Mouse (Mus musculus) embryonic stem cell, embryonic (primary cell): ENCODE measurements around the gene Naaa.

Source experiments
- CTCF ChIA-PET, 4 experiments: fragments of 300-600 bp in 2 of 4; fragments of 350-600 bp in 2 of 4; sonication (Branson Sonifier 250); formaldehyde crosslinking; loops; one replicate each; lab custom pipeline; 2022; ENCODE audit warnings: inconsistent platforms in 2 of 4; lab: Charles Lee
- POLR2A ChIA-PET, 4 experiments: fragments of 300-600 bp in 2 of 4; fragments of 350-600 bp in 2 of 4; sonication (Branson Sonifier 250); formaldehyde crosslinking; loops; one replicate each; lab custom pipeline; 2022; ENCODE audit warnings: antibody characterized with exemption in 4 of 4, inconsistent platforms in 1 of 4; lab: Charles Lee

Naaa gene

DNA sequence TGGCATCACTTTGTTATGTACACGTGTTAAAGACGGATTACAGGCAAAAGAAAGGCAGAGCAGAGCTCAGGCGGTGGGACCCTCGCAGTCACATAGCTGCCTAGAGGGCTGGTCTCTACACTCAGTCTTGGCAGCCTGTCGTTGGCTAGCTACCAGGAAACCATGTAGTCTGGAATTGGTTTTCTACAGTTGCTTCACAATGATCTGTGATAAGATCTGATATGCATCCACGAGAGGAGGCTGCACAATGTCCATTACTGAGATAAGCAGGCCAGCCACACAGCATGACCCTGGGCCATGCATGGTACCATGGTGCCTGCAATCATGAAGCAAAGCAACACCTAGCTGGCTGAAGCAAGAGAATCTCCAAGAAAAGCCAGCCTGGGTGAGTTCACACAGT, 9.9 kb upstream of the Naaa start:
- CTCF ChIA-PET = no interaction called here
- POLR2A ChIA-PET = interaction anchor here in 1 of 4 experiments (3.2 kb wide), 1 partner anchor 22 kb away, joined by 12 read pairs; the partner anchor contains the start of gene Sdad1

DNA sequence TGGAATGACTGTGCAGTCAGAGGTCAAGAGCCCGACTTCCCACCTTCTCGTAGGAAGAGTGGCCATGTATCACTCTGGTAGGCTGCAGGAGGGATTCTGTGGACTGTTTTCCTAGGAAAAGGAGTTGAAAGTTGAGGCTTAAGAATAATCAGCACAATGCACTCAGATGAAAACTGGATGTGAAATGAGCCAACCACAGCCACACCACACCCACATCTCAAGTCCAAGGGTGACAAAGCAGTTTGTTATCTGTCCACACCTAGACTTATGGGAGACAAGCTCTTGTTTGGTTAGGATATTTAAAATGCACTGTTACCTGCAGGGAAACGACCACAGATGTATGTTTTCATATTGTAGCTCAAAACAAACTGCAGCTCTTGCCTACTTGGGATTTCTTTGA, 5.1 kb upstream of the Naaa start:
- ChIA-PET POLR2A (interaction anchor here in 1 of 4 experiments (0.7 to 1.8 kb wide), 6 partner anchors 12 to 106 kb away, joined by 3 to 8 read pairs (median 3); no protein-coding TSS in a partner anchor), CTCF (interaction anchor here in 1 of 4 experiments (0.7 kb wide), 1 partner anchor 90 kb away, joined by 6 read pairs; no protein-coding TSS in a partner anchor)

GRCm38 (mm10) chr5:92282571-92282970, 4.6 kb upstream of the Naaa start:
- POLR2A ChIA-PET = interaction anchor here in 1 of 4 experiments (0.7 to 1.7 kb wide), 4 partner anchors 12 to 106 kb away, joined by 3 to 5 read pairs (median 4); no protein-coding TSS in a partner anchor
- CTCF ChIA-PET = no interaction called here

- ChIA-PET POLR2A (interaction anchor here in 3 of 4 experiments (0.6 to 3.3 kb wide), 10 partner anchors 9 to 237 kb away, joined by 3 to 10 read pairs (median 5); partner anchors contain the start of gene Ppef2 (in 1 of the 3)), CTCF (interaction anchor here in 2 of 4 experiments (0.6 to 1.6 kb wide), 4 partner anchors 28 to 852 kb away, joined by 3 to 4 read pairs (median 4); no protein-coding TSS in a partner anchor)
Observed at GRCm38 (mm10) chr5:92278942-92279537, 1.1 kb upstream of the Naaa start.

GRCm38 (mm10) chr5:92270496-92270895, 7.5 kb downstream of the Naaa start:
- POLR2A ChIA-PET = interaction anchor here in 1 of 4 experiments (1.1 to 2.0 kb wide), 3 partner anchors 8 to 13 kb away, joined by 4 to 5 read pairs (median 5); partner anchors contain the start of gene Naaa
- CTCF ChIA-PET = interaction anchor here in 1 of 4 experiments (0.6 kb wide), 1 partner anchor 461 kb away, joined by 4 read pairs; no protein-coding TSS in a partner anchor

- ChIA-PET CTCF (interaction anchor here in 1 of 4 experiments (1.4 kb wide), 1 partner anchor 11 kb away, joined by 5 read pairs; no protein-coding TSS in a partner anchor), POLR2A (interaction anchor here in 2 of 4 experiments (1.3 to 2.4 kb wide), 2 partner anchors 14 to 36 kb away, joined by 5 to 10 read pairs; partner anchors contain the start of gene Naaa (in 1 of the 2))
Observed at GRCm38 (mm10) chr5:92263761-92264359, 14.1 kb downstream of the Naaa start.

DNA sequence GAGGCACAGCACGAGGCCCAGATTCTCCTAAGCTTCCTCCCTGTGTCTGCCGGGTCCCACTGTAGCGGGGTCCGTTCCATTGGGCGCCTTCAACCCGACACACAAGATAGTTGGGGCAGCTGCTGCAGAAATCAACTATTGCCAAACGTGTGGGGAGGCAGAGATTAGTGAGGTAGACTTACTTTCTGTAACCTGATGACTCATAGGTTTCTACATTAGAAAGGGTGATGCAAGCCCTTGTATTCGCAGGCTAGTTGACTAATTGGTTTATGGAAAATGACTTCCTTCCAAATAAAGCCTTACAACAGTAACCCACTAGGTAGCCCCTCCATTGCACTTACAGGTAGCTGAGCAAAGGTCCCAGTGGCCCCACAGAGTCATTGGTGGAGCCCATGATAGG, 15.3 kb downstream of the Naaa start:
- POLR2A ChIA-PET = no interaction called here
- CTCF ChIA-PET = interaction anchor here in 1 of 4 experiments (1.3 kb wide), 1 partner anchor 135 kb away, joined by 3 read pairs; no protein-coding TSS in a partner anchor

DNA sequence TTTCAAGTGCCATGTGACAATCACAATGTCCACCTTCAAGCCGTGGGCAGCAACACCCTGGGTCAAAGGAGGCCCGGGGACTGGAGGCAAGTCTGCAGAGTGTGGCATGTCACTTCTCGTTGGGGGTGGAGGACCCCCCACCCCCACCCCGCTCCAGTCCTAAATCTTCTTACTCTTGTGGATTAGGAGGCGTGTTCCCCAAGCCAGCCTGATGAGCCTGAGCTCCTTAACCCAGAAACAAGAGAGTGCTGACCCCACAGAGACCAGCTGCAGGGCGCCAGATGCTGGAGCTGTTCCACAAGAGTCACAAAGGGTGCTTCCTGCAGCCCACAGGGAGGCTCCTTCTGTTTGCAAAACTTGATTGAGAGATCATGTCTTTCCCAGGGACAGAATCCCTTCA, 21.8 kb downstream of the Naaa start, which contains the start of gene Ppef2:
TSS of gene Ppef2 (minus strand) at position 61 of the 400 bp plus-strand sequence.
- ChIA-PET CTCF (interaction anchor here in 1 of 4 experiments (0.6 kb wide), 2 partner anchors 16 to 200 kb away, joined by 3 read pairs; no protein-coding TSS in a partner anchor), POLR2A (interaction anchor here in 2 of 4 experiments (0.6 to 1.3 kb wide), 3 partner anchors 22 to 414 kb away, joined by 3 read pairs; partner anchors contain the start of gene Naaa (in 1 of the 2))

GRCm38 (mm10) chr5:92254476-92254875, 23.5 kb downstream of the Naaa start:
- POLR2A ChIA-PET = no interaction called here
- CTCF ChIA-PET = no interaction called here

GRCm38 (mm10) chr5:92252797-92253343, 25.1 kb downstream of the Naaa start:
- POLR2A ChIA-PET = interaction anchor here in 2 of 4 experiments (0.7 to 1.4 kb wide), 2 partner anchors 23 to 25 kb away, joined by 3 read pairs; partner anchors contain the start of gene Naaa (in 1 of the 2)
- CTCF ChIA-PET = interaction anchor here in 3 of 4 experiments (0.6 to 1.5 kb wide), 7 partner anchors 11 to 586 kb away, joined by 3 to 6 read pairs (median 4); partner anchors contain the start of gene Naaa (in 1 of the 3)

GRCm38 (mm10) chr5:92252031-92252430, 25.9 kb downstream of the Naaa start:
- ChIA-PET POLR2A (interaction anchor here in 2 of 4 experiments (0.7 to 4.0 kb wide), 2 partner anchors 11 to 318 kb away, joined by 3 to 13 read pairs; no protein-coding TSS in a partner anchor), CTCF (interaction anchor here (0.5 to 1.5 kb wide), 6 partner anchors 9 to 735 kb away, joined by 3 to 6 read pairs (median 4); partner anchors contain the start of genes Naaa (in 1 of the 4) and Parm1 (in 1 of the 4))

- ChIA-PET POLR2A (interaction anchor here in 3 of 4 experiments (0.7 to 4.0 kb wide), 14 partner anchors 8 to 173 kb away, joined by 3 to 18 read pairs (median 4); partner anchors contain the start of genes Naaa (in 2 of the 3) and Sdad1 (in 1 of the 3)), CTCF (interaction anchor here in 3 of 4 experiments (0.6 to 2.0 kb wide), 7 partner anchors 9 to 747 kb away, joined by 3 to 14 read pairs (median 3); no protein-coding TSS in a partner anchor)
Observed at GRCm38 (mm10) chr5:92248614-92249013, 29.4 kb downstream of the Naaa start.

GRCm38 (mm10) chr5:92245483-92245882, 32.5 kb downstream of the Naaa start:
- POLR2A ChIA-PET = no interaction called here

GRCm38 (mm10) chr5:92244900-92245299, 33.1 kb downstream of the Naaa start:
- CTCF ChIA-PET = no interaction called here
- POLR2A ChIA-PET = no interaction called here

More at GRCm38 (mm10) chr5:92245483-92245882, 32.5 kb downstream of the Naaa start:
- CTCF ChIA-PET = no interaction called here

DNA sequence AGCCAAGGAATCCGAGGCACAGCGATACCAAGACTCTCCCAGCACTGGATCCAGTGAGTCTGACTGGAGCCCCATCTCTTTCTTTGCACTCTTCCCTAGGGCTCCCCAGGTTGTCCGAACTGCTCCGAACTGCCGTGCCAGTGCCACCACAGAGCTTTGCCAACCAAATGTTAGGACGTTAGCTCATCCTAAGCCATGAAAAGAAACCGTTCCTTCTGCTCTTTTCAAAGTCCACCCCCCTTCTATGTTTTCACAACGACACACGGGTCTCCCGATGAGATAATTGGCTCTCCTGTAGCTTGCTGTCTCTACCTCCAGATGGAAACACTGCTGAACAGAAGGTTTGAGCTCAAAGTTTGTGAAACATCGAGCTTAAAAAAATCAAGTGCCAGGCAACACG, 37.2 kb downstream of the Naaa start:
- CTCF ChIA-PET = interaction anchor here (0.7 to 2.3 kb wide), 7 partner anchors 8 to 128 kb away, joined by 3 to 14 read pairs (median 4); no protein-coding TSS in a partner anchor

DNA sequence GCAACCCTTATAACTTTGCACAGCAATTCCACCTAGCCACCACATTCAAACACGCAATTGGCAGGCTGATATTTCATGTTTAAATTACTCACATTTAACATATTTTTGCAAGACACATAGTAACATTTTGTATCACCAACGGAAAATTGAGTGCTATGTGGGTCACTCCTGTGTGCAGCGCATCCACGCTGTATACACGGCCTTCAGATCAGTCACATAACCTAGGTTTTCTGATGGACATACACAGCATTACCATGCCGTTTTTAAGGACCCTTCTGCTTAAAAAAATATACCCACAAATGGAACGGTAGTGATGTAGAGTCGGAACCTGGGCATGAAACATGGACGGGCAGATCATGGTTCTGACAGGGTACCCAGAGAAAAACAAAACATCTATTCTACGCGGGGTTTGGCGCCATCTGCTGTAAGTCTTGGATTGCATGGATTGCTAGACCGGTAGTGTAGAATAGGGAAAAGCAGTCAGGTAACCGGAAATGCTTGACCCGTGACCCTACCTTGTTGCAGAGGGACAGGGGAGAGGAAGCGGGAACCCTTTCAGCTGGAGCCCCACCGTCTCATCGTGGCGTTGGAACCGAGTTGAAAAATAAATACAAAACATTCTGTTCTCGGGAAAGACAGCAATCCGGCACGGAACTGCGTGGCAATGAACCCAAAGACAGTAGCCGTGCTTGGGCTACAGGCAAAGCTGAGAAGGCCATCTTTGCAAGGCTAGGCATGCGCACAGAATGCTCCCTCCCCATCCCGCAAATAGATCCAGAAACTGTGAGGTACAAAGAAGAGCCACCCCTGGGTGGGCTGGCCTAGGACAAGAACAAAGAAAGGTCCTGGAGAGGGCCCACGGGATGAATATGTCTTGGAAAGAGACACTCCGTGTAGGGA, 38.4 kb downstream of the Naaa start:
- ChIA-PET POLR2A (interaction anchor here in 3 of 4 experiments (0.5 to 3.5 kb wide), 16 partner anchors 9 to 1878 kb away, joined by 3 to 18 read pairs (median 4); partner anchors contain the start of genes G3bp2 (in 1 of the 3) and Naaa (in 1 of the 3)), CTCF (interaction anchor here (0.5 to 2.3 kb wide), 18 partner anchors 9 to 1599 kb away, joined by 3 to 14 read pairs (median 3); partner anchors contain the start of genes Parm1 (in 2 of the 4), Ppef2 (in 1 of the 4) and Rassf6 (in 1 of the 4))

More for the DNA sequence above, 37.2 kb downstream of the Naaa start:
- POLR2A ChIA-PET = interaction anchor here in 3 of 4 experiments (0.5 to 3.5 kb wide), 17 partner anchors 9 to 184 kb away, joined by 3 to 18 read pairs (median 4); partner anchors contain the start of genes G3bp2 (in 1 of the 3) and Naaa (in 1 of the 3)
